Mouse (Mus musculus): ENCODE measurements around the gene Gm13289. TPM values are rescaled to one million over a fixed set of nuclear protein-coding genes. Genes with fewer than 3 reads are reported as not detected.
"Not testable (repeated sequence)": the region's sequence is repeated elsewhere in the genome, so short reads cannot be mapped to it uniquely, and the experiment has no call there.

Gm13289 gene
- polyA plus RNA-seq, 1 experiment from 2014 or later = not detected

GRCm38 (mm10) chr4:88756581-88757513 is 19.9 kb upstream of the Gm13289 start:
- H3K9me3 ChIP-seq (ENCODE audit: control insufficient read depth, low read length); H3K4me1 ChIP-seq (ENCODE audit: control insufficient read depth, insufficient read depth, low read length); ATAC-seq (ENCODE audit: insufficient read depth, low FRiP score, low TSS enrichment); H3K27me3 ChIP-seq (ENCODE audit: control insufficient read depth, insufficient read depth, low read length); H3K36me3 ChIP-seq (ENCODE audit: control insufficient read depth, insufficient read depth, low read length): not testable (repeated sequence)
- Histone ChIP-seq H3K9ac (ENCODE audit: low read length) (peak overlapping the region; percentile 3), H3K27ac (ENCODE audit: low read depth, low read length) (peak overlapping the region; percentile 67), H3K4me3 (ENCODE audit: low read depth, low read length) (peak overlapping the region; percentile 30), H3K4me2 (ENCODE audit: low read depth) (peak overlapping the region; percentile 49)
- peak; percentile 35 for DNase-seq (ENCODE audit: low spot score)
- 14% methylated on average over 28 of the region's 31 CpGs for WGBS

DNA sequence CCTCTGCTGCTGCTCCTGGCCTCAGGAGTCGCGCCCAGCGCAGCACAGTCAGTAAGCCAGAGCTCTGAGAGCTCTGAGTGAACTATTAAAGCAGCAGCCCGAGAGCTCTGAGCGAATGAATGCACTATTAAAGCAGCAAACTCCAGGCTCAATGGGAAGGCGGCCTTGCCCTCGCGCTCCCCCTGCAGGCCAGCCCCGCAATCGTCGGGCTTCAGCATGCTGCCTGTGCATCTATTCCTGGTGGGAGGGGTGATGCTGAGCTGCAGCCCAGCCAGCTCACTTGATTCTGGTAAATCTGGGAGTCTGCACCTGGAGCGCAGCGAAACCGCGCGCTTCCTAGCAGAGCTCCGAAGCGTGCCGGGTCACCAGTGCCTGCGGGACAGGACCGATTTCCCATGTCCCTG is 19.1 kb upstream of the Gm13289 start:
- peak overlapping the region; percentile 49 for H3K4me2 ChIP-seq (ENCODE audit: low read depth)
- not testable (repeated sequence) for H3K9me3 ChIP-seq (ENCODE audit: control insufficient read depth, low read length); H3K36me3 ChIP-seq (ENCODE audit: control insufficient read depth, insufficient read depth, low read length); H3K27me3 ChIP-seq (ENCODE audit: control insufficient read depth, insufficient read depth, low read length); H3K9ac ChIP-seq (ENCODE audit: low read length); H3K4me1 ChIP-seq (ENCODE audit: control insufficient read depth, insufficient read depth, low read length)
- DNase-seq (ENCODE audit: low spot score) = peak; percentile 87
- peak; percentile 100 for ATAC-seq (ENCODE audit: insufficient read depth, low FRiP score, low TSS enrichment)
- WGBS = 0% methylated on average over 19 of the region's 21 CpGs
- H3K27ac ChIP-seq (ENCODE audit: low read depth, low read length) = peak overlapping the region; percentile 67
- H3K4me3 ChIP-seq (ENCODE audit: low read depth, low read length) = peak overlapping the region; percentile 30

GRCm38 (mm10) chr4:88758751-88759150 is 18.0 kb upstream of the Gm13289 start:
- 85% methylated on average over 9 of the region's 9 CpGs for WGBS
- ATAC-seq (ENCODE audit: insufficient read depth, low FRiP score, low TSS enrichment); H3K27me3 ChIP-seq (ENCODE audit: control insufficient read depth, insufficient read depth, low read length); H3K36me3 ChIP-seq (ENCODE audit: control insufficient read depth, insufficient read depth, low read length); H3K4me2 ChIP-seq (ENCODE audit: low read depth); H3K4me1 ChIP-seq (ENCODE audit: control insufficient read depth, insufficient read depth, low read length); H3K4me3 ChIP-seq (ENCODE audit: low read depth, low read length); H3K27ac ChIP-seq (ENCODE audit: low read depth, low read length); DNase-seq (ENCODE audit: low spot score); H3K9ac ChIP-seq (ENCODE audit: low read length); H3K9me3 ChIP-seq (ENCODE audit: control insufficient read depth, low read length): not testable (repeated sequence)

GRCm38 (mm10) chr4:88759610-88760268 is 17.0 kb upstream of the Gm13289 start, which contains the start of gene Gm13283:
Gene Gm13283, plus strand, starts transcription at chr4:88760119.
- H3K27me3 ChIP-seq (ENCODE audit: control insufficient read depth, insufficient read depth, low read length); DNase-seq (ENCODE audit: low spot score); H3K27ac ChIP-seq (ENCODE audit: low read depth, low read length); H3K36me3 ChIP-seq (ENCODE audit: control insufficient read depth, insufficient read depth, low read length); ATAC-seq (ENCODE audit: insufficient read depth, low FRiP score, low TSS enrichment); H3K9ac ChIP-seq (ENCODE audit: low read length); H3K4me1 ChIP-seq (ENCODE audit: control insufficient read depth, insufficient read depth, low read length); H3K9me3 ChIP-seq (ENCODE audit: control insufficient read depth, low read length): not testable (repeated sequence)
- Histone ChIP-seq H3K4me2 (ENCODE audit: low read depth) (peak within 1 kb of the TSS; percentile 32), H3K4me3 (ENCODE audit: low read depth, low read length) (peak within 1 kb of the TSS; percentile 12; the same call in 1 of the 2 replicates)
- WGBS = 36% methylated on average over 6 of the region's 14 CpGs

GRCm38 (mm10) chr4:88760431-88760830 is 16.3 kb upstream of the Gm13289 start:
- not testable (repeated sequence) for H3K36me3 ChIP-seq (ENCODE audit: control insufficient read depth, insufficient read depth, low read length); H3K27ac ChIP-seq (ENCODE audit: low read depth, low read length); H3K4me1 ChIP-seq (ENCODE audit: control insufficient read depth, insufficient read depth, low read length); ATAC-seq (ENCODE audit: insufficient read depth, low FRiP score, low TSS enrichment); H3K27me3 ChIP-seq (ENCODE audit: control insufficient read depth, insufficient read depth, low read length); H3K9ac ChIP-seq (ENCODE audit: low read length); H3K9me3 ChIP-seq (ENCODE audit: control insufficient read depth, low read length)
- peak; percentile 80 for DNase-seq (ENCODE audit: low spot score)
- H3K4me3 ChIP-seq (ENCODE audit: low read depth, low read length) = peak overlapping the region; percentile 12; the same call in 1 of the 2 replicates
- 0% methylated on average over 18 of the region's 28 CpGs for WGBS
- peak overlapping the region; percentile 32 for H3K4me2 ChIP-seq (ENCODE audit: low read depth)

GRCm38 (mm10) chr4:88761776-88762175 is 14.9 kb upstream of the Gm13289 start:
- not testable (repeated sequence) for H3K36me3 ChIP-seq (ENCODE audit: control insufficient read depth, insufficient read depth, low read length); H3K4me3 ChIP-seq (ENCODE audit: low read depth, low read length); H3K4me1 ChIP-seq (ENCODE audit: control insufficient read depth, insufficient read depth, low read length); H3K4me2 ChIP-seq (ENCODE audit: low read depth); H3K9me3 ChIP-seq (ENCODE audit: control insufficient read depth, low read length); H3K27me3 ChIP-seq (ENCODE audit: control insufficient read depth, insufficient read depth, low read length); DNase-seq (ENCODE audit: low spot score); ATAC-seq (ENCODE audit: insufficient read depth, low FRiP score, low TSS enrichment); H3K27ac ChIP-seq (ENCODE audit: low read depth, low read length); H3K9ac ChIP-seq (ENCODE audit: low read length)
- WGBS = 78% methylated on average over 6 of the region's 8 CpGs

GRCm38 (mm10) chr4:88762341-88762740 is 14.4 kb upstream of the Gm13289 start:
- H3K4me3 ChIP-seq (ENCODE audit: low read depth, low read length); DNase-seq (ENCODE audit: low spot score); ATAC-seq (ENCODE audit: insufficient read depth, low FRiP score, low TSS enrichment); H3K4me2 ChIP-seq (ENCODE audit: low read depth); H3K36me3 ChIP-seq (ENCODE audit: control insufficient read depth, insufficient read depth, low read length); H3K27me3 ChIP-seq (ENCODE audit: control insufficient read depth, insufficient read depth, low read length); H3K4me1 ChIP-seq (ENCODE audit: control insufficient read depth, insufficient read depth, low read length); H3K9me3 ChIP-seq (ENCODE audit: control insufficient read depth, low read length); H3K27ac ChIP-seq (ENCODE audit: low read depth, low read length); H3K9ac ChIP-seq (ENCODE audit: low read length): not testable (repeated sequence)
- 63% methylated on average over 9 of the region's 9 CpGs for WGBS

GRCm38 (mm10) chr4:88763384-88764018 is 13.2 kb upstream of the Gm13289 start:
- not testable (repeated sequence) for ATAC-seq (ENCODE audit: insufficient read depth, low FRiP score, low TSS enrichment); H3K4me3 ChIP-seq (ENCODE audit: low read depth, low read length); H3K27me3 ChIP-seq (ENCODE audit: control insufficient read depth, insufficient read depth, low read length); H3K9me3 ChIP-seq (ENCODE audit: control insufficient read depth, low read length); H3K27ac ChIP-seq (ENCODE audit: low read depth, low read length); H3K4me1 ChIP-seq (ENCODE audit: control insufficient read depth, insufficient read depth, low read length); H3K36me3 ChIP-seq (ENCODE audit: control insufficient read depth, insufficient read depth, low read length); H3K9ac ChIP-seq (ENCODE audit: low read length)
- 6% methylated on average over 22 of the region's 42 CpGs for WGBS
- peak overlapping the region; percentile 32; the same call in 1 of the 2 replicates for H3K4me2 ChIP-seq (ENCODE audit: low read depth)
- peak; percentile 72 for DNase-seq (ENCODE audit: low spot score)

All from neural tube, embryonic 11.5 days (tissue).